Mouse (Mus musculus): ENCODE results near the gene Lce1j. TPM values are rescaled to one million over a fixed set of nuclear protein-coding genes. Genes with fewer than 3 reads are reported as not detected.

Lce1j gene
- polyA plus RNA-seq, 1 experiment from 2014 or later = not detected

Other genes with a start within 250 kb of the Lce1j start
- gene Ivl, start 216.8 kb downstream of the Lce1j start, polyA plus RNA-seq (2015; fragmentation: Nextera tagmentation; extraction: Ambion mirVana) = not detected in 2 replicates
- gene Smcp, start 201.5 kb downstream of the Lce1j start, polyA plus RNA-seq (2015; fragmentation: Nextera tagmentation; extraction: Ambion mirVana) = not detected in 2 replicates
- not detected in 2 replicates for gene 2210017I01Rik, start 183.0 kb downstream of the Lce1j start, polyA plus RNA-seq (2015; fragmentation: Nextera tagmentation; extraction: Ambion mirVana)
- not detected in 2 replicates for gene Lce6a, start 168.9 kb downstream of the Lce1j start, polyA plus RNA-seq (2015; fragmentation: Nextera tagmentation; extraction: Ambion mirVana)
- not detected in 2 replicates for gene Lce1a1, start 142.2 kb downstream of the Lce1j start, polyA plus RNA-seq (2015; fragmentation: Nextera tagmentation; extraction: Ambion mirVana)
- gene Lce1b, start 133.6 kb downstream of the Lce1j start, polyA plus RNA-seq (2015; fragmentation: Nextera tagmentation; extraction: Ambion mirVana) = not detected in 2 replicates
- not detected in 2 replicates for gene Lce1a2, start 120.2 kb downstream of the Lce1j start, polyA plus RNA-seq (2015; fragmentation: Nextera tagmentation; extraction: Ambion mirVana)
- gene Lce1c, start 111.3 kb downstream of the Lce1j start, polyA plus RNA-seq (2015; fragmentation: Nextera tagmentation; extraction: Ambion mirVana) = not detected in 2 replicates
- gene Lce1d, start 103.3 kb downstream of the Lce1j start, polyA plus RNA-seq (2015; fragmentation: Nextera tagmentation; extraction: Ambion mirVana) = not detected in 2 replicates
- gene Lce1e, start 81.4 kb downstream of the Lce1j start, polyA plus RNA-seq (2015; fragmentation: Nextera tagmentation; extraction: Ambion mirVana) = not detected in 2 replicates
- not detected in 2 replicates for gene Lce1f, start 70.2 kb downstream of the Lce1j start, polyA plus RNA-seq (2015; fragmentation: Nextera tagmentation; extraction: Ambion mirVana)
- gene Gm38119, start 51.4 kb downstream of the Lce1j start, polyA plus RNA-seq (2015; fragmentation: Nextera tagmentation; extraction: Ambion mirVana) = not detected in 2 replicates
- gene Lce1g, start 38.2 kb downstream of the Lce1j start, polyA plus RNA-seq (2015; fragmentation: Nextera tagmentation; extraction: Ambion mirVana) = not detected in 2 replicates
- not detected in 2 replicates for gene Lce1h, start 25.4 kb downstream of the Lce1j start, polyA plus RNA-seq (2015; fragmentation: Nextera tagmentation; extraction: Ambion mirVana)
- gene Lce1i, start 11.6 kb downstream of the Lce1j start, polyA plus RNA-seq (2015; fragmentation: Nextera tagmentation; extraction: Ambion mirVana) = not detected in 2 replicates
- gene Lce1k, start 17.4 kb upstream of the Lce1j start, polyA plus RNA-seq (2015; fragmentation: Nextera tagmentation; extraction: Ambion mirVana) = not detected in 2 replicates
- gene Kprp, start 36.7 kb upstream of the Lce1j start, polyA plus RNA-seq (2015; fragmentation: Nextera tagmentation; extraction: Ambion mirVana) = not detected in 2 replicates
- not detected in 2 replicates for gene Lce1l, start 60.8 kb upstream of the Lce1j start, polyA plus RNA-seq (2015; fragmentation: Nextera tagmentation; extraction: Ambion mirVana)
- not detected in 2 replicates for gene 2310050C09Rik, start 79.7 kb upstream of the Lce1j start, polyA plus RNA-seq (2015; fragmentation: Nextera tagmentation; extraction: Ambion mirVana)
- gene Lce3a, start 135.7 kb upstream of the Lce1j start, polyA plus RNA-seq (2015; fragmentation: Nextera tagmentation; extraction: Ambion mirVana) = not detected in 2 replicates
- not detected in 2 replicates for gene Lce3b, start 142.5 kb upstream of the Lce1j start, polyA plus RNA-seq (2015; fragmentation: Nextera tagmentation; extraction: Ambion mirVana)
- not detected in 2 replicates for gene Lce3c, start 154.0 kb upstream of the Lce1j start, polyA plus RNA-seq (2015; fragmentation: Nextera tagmentation; extraction: Ambion mirVana)
- not detected in 2 replicates for gene Lce3d, start 166.9 kb upstream of the Lce1j start, polyA plus RNA-seq (2015; fragmentation: Nextera tagmentation; extraction: Ambion mirVana)
- gene Lce3e, start 176.5 kb upstream of the Lce1j start, polyA plus RNA-seq (2015; fragmentation: Nextera tagmentation; extraction: Ambion mirVana) = not detected in 2 replicates
- not detected in 2 replicates for gene Lce3f, start 201.7 kb upstream of the Lce1j start, polyA plus RNA-seq (2015; fragmentation: Nextera tagmentation; extraction: Ambion mirVana)
- not detected in 2 replicates for gene Crct1, start 225.2 kb upstream of the Lce1j start, polyA plus RNA-seq (2015; fragmentation: Nextera tagmentation; extraction: Ambion mirVana)
- gene Lce1m, start 228.5 kb upstream of the Lce1j start, polyA plus RNA-seq (2015; fragmentation: Nextera tagmentation; extraction: Ambion mirVana) = not detected in 2 replicates